Mouse (Mus musculus): ENCODE measurements around the gene Tnfrsf8.
A peak's percentile ranks its signal among the peaks of the same experiment; 100 is the strongest.

Gene Tnfrsf8

GRCm38 (mm10) chr4:145273923-145274322, 41.0 kb downstream of the Tnfrsf8 start:
- peak; percentile 51 to 73 for DNase-seq (ENCODE audit: inconsistent age in 2 of 2, low spot score in 1 of 2)

DNA sequence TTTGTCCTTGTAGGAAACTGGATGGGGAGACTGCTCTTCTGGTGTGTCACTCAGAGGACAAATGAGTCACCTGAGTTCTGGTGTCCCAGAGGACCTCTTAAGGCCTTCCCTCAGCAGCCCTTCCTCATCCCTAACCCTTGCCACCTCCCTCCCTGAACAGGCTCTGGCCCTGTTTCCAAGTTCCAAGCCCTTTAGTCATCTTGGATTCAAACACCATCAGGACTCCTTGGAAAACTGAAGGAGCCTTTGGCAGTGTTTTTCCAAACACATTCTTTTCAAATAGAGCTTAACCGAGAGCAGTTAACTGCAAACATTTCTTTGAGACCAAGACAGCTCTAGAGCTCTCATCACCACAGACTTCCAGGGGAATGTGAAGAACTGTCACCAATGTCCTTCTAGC, 42.2 kb downstream of the Tnfrsf8 start:
- DNase-seq (ENCODE audit: inconsistent age in 2 of 2, low spot score in 1 of 2) = peak; percentile 50 to 73

- DNase-seq (ENCODE audit: inconsistent age in 2 of 2, low spot score in 1 of 2) = no peak
Measured at GRCm38 (mm10) chr4:145271634-145272033, 43.3 kb downstream of the Tnfrsf8 start.

GRCm38 (mm10) chr4:145270136-145270535, 44.8 kb downstream of the Tnfrsf8 start:
- no peak for DNase-seq (ENCODE audit: inconsistent age in 2 of 2, low spot score in 1 of 2)

DNA sequence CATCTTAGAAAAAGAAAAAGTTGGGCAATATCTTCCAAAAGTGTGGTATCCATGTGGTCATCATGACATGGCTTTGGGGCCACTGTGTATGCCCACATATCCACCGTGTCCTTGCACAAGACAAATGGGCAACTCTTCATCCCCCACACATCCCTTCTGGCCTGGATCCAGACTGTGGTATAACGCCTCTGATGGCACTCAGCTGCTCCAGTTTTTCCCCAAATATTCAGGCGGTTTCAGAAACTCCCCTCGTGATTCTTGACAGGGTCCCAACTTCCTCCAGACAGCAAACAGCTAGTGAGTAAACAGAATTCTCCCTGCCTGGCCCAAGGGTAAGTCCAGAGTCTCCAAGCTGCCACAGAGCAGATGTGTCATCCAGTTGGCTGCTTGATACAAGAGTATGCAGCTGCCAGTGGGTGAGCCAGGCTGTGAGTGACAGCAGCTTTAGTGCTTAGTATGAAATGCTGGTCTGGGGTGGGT, 47.3 kb downstream of the Tnfrsf8 start:
- DNase-seq (ENCODE audit: inconsistent age in 2 of 2, low spot score in 1 of 2) = peak; percentile 53 to 81

- no peak for DNase-seq (ENCODE audit: inconsistent age in 2 of 2, low spot score in 1 of 2)
Measured at GRCm38 (mm10) chr4:145266505-145266904, 48.5 kb downstream of the Tnfrsf8 start.

DNA sequence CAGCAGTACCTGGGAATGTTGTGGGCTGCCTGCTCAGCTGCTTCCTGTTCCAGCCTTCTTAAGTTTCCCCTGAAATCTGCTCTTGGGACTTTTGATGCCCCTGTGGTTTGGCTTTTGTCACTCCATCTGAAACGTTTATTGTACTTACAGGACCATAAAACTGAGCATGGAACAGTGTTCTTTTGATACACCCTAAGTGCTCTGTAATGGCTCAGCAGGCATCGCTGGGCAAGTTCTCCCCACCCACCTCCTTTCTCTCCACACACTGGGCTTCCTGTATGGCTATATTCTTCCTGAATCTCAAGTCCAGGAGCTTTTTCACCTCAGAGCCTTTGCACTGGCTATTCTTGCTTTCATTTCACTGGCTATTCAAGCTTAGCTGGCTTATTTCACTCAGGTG, 50.2 kb downstream of the Tnfrsf8 start:
- no peak for DNase-seq (ENCODE audit: inconsistent age in 2 of 2, low spot score in 1 of 2)

DNA sequence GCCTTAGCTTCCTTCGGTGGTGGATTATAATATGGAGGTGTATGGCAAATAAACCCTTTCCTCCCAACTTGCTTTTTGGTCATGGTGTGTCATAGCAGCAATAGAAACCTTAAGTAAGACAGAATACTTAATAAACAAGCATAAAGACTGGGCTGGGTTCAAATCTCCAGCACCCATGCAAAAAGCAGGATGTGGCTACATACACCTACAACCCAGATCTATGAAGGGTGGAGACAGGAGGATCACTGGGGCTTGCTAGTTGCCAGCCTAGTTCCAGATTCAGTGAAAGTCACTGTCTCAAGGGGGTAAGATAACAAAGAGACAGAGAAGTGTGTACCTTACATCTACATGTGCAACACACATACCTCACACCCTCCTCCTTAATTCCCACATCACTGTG, 51.4 kb downstream of the Tnfrsf8 start:
- no peak for DNase-seq (ENCODE audit: inconsistent age in 2 of 2, low spot score in 1 of 2)

DNA sequence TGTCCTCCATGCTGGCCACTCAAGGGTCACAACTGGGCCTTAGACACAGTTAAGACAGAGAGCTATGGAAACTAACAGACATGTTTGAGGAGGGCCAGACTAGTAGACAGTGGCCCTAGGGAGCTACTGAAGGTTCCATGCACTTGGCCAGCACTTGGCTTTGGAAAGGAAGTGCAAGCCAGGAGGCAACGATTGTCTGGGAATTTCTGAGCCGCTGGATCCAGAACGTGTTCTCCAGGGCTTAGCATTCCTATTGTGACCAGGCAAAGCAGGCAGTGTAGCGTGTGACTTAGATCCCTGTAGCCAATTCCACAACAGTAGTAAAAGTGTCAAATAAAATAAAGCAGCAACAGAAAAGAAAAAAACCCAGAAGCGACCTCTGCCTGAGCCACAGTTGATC, 54.2 kb downstream of the Tnfrsf8 start:
- no peak for DNase-seq (ENCODE audit: inconsistent age in 2 of 2, low spot score in 1 of 2)

DNA sequence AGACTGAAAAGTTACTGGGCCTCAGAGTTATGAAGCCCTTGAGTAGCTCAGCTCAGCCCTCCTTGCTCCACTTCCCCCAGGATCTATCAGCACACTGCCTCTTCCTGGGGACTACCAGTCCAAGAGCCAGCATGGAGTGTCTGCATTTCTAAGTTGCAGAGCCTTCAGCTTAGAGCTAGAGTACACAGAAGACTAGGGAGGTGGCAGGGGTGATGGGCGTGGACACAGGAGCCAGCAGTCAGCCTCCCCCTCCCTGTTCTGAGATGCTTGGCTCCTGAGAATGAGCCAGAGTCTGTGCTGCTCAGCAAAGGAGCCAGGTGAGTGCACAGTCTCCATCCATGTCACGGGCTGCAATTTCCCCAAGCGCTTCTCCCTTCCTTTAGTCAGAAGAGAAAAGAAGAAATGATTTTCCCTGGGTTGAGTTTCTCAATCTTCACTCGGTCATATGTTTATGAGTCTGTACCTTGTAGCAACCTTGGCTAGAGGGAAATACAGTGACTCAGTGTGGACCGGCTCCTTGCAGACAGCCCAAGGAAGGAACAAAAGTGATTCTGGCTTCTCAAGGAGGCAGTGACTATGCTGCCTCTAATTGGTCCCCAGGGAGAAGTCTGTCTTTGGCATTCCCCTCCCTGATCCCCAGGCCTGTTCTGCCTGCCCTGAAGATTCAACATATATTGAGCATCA, 57.1 kb downstream of the Tnfrsf8 start:
- no peak for DNase-seq (ENCODE audit: inconsistent age in 2 of 2, low spot score in 1 of 2)

DNA sequence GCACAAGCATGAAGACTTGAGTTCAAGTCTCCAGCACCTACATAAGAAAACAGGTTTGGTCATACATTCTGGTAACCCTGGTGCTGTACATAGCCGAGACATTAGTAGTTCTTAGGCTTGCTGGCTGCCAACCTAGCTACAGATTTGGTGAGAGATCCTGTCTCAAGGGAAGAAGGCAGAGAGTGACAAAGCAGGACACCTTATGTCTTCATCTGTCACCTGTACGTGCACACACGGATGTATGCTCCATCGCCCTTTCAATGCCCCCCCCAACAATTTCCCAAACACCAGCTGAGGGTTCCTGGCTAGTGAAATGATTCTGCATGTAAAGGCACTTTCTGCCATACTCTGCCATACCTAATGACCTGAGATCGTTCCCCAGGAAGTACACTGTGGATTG, 58.8 kb downstream of the Tnfrsf8 start:
- no peak for DNase-seq (ENCODE audit: inconsistent age in 2 of 2, low spot score in 1 of 2)

GRCm38 (mm10) chr4:145254418-145254817, 60.5 kb downstream of the Tnfrsf8 start:
- DNase-seq (ENCODE audit: inconsistent age in 2 of 2, low spot score in 1 of 2) = peak in 1 of 2 experiments; percentile 54

GRCm38 (mm10) chr4:145252611-145253010, 62.4 kb downstream of the Tnfrsf8 start:
- DNase-seq (ENCODE audit: inconsistent age in 2 of 2, low spot score in 1 of 2) = no peak

DNA sequence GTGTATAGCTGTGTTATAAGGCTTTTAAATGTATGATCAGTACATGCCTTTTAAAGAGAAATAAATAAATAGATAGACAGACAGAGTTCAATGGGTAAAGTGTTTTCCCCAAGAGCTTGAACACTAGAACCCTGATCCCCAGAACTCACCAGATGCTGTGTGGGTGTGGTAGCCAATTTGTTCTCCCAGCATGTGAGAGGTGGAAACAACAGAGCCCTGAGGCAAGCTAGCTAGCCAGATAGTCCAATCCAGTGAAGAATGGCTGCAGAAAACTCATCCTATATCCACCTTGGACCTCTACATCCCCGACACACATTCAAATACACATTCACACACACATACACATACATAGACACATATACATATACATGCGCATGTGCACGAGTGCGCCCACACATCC, 63.4 kb downstream of the Tnfrsf8 start:
- DNase-seq (ENCODE audit: inconsistent age in 2 of 2, low spot score in 1 of 2) = no peak

DNA sequence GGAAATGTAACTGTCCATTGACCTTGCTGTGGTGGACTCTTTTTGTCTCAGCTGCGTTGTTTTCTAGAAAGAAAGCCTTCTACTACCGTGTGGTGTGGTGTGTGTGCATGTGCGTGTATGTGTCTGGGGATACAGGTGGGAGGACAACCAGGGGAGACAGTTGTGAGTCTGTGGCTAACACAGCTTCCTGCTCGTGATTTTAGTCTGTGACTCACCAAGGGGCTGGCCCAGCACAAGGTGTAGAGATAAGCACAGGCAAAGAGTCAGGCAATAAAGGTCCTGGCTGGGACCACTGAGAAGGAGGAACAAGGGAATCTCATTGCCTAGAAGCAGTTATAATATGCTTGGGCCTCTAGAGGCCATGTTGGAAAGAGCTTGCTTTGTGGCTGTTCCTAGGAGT, 65.0 kb downstream of the Tnfrsf8 start:
- no peak for DNase-seq (ENCODE audit: inconsistent age in 2 of 2, low spot score in 1 of 2)

- DNase-seq (ENCODE audit: inconsistent age in 2 of 2, low spot score in 1 of 2) = no peak
Measured at GRCm38 (mm10) chr4:145247556-145247955, 67.4 kb downstream of the Tnfrsf8 start.

DNA sequence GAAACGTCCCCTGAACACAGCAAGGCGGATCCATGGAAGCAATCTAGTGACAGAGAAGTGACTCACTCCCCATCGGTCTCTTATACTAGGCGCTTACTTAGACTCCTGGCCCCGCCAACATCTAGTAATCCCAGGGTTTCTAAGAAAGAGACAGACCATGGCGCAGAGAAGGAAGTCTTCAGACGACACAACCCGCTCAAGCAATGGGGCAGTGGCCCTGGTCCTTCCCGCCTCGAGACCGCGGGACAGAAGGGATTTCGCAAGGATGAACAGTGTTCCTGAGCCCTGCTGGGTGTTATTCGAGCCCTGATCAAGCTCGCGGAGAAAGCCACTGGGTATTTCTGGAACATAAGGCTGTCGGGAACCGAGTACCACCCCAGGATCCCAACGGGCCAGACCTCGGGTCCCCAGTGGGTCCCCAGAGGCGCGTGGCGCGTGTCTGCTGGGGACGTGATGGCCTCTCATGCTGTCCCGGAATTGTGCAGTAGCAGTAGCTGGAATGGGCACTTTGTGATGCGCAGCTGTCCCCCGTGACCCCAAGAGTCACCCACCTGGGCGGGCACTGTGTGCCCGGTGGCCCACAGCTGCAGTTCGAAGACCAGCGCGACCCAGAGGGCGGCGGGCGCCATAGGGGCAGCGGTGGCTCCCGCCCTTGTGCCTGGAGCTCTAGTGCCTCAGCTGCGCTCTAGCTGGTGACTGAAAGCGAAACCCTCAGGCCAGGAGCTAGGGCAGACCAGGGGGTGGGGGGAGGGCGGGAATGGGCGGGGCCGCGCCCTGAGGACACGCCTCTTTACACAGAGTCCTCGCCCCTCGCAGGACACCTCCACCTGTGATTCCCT, 68.6 kb downstream of the Tnfrsf8 start, which contains the start of gene Tnfrsf1b:
TSS of gene Tnfrsf1b (minus strand) at position 698 of the 839 bp plus-strand sequence.
- peak; percentile 73 to 86 for DNase-seq (ENCODE audit: inconsistent age in 2 of 2, low spot score in 1 of 2)

DNA sequence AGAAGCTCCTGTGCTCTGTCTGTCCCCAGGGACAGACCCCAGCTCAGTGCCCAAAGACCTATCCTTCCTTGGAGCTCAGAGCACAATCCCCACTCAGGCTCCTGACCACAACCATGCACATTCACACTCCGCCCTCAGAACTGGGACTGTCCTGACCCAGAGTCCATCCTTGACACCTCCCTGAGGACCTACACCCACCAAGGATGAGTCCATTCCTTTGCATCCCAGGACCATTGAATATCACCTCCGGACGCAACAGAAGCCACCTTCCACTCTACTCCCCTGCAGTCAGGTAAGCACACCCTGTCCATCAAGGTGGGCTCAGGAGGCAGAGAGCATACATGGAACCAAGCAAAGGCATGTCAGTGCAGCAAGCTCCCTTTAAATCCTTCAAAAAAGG, 69.4 kb downstream of the Tnfrsf8 start:
- DNase-seq (ENCODE audit: inconsistent age in 2 of 2, low spot score in 1 of 2) = peak in 1 of 2 experiments; percentile 30

DNA sequence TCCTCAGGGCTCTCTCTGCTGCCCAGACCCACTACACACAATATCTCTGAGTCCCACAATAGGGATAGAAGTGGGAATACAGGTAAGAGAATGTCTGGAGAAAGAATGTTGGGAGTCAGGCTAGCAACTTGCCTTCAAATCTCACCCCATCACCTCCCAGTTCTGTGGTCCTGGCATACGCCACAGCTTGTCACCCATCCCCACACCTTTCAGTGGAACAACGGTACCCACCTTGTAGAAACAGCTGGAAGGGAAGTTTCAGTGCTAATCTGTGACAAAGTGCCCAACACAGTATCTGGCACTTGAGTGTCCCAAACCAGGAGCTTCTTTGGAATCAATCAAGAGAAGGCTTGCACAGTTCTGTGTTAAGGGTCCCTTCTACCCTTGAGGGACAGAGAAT, 70.3 kb downstream of the Tnfrsf8 start:
- DNase-seq (ENCODE audit: inconsistent age in 2 of 2, low spot score in 1 of 2) = no peak

DNA sequence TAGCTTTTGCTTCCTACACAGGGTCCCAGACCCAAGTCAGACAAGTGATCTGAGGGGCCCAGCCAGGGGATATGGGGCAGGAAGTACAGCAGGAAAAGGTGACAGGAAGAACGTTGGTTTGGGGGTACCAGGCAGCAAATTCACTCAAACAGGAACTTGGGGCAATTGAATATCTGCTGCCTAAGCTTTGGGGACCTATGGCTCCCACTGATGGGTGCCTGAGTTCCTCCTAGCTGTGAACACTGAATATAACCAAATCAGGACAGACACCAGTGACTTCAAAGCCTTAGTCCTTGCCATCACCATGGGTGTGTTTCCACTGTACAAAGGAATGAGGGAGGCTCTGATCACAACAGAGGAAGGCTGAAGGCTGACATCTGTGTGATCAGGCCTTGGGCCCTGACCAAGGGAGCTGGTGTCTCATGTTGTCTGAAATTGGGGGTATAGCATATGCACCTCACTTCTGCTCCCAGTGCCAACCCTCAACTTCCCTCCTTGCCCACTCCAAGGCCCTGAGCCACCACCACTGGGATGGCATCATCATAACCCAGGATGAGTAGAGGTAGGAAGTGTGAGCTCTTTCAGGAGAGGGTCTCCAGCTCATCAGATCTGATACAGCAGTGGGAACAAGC, 72.1 kb downstream of the Tnfrsf8 start:
- no peak for DNase-seq (ENCODE audit: inconsistent age in 2 of 2, low spot score in 1 of 2)

DNA sequence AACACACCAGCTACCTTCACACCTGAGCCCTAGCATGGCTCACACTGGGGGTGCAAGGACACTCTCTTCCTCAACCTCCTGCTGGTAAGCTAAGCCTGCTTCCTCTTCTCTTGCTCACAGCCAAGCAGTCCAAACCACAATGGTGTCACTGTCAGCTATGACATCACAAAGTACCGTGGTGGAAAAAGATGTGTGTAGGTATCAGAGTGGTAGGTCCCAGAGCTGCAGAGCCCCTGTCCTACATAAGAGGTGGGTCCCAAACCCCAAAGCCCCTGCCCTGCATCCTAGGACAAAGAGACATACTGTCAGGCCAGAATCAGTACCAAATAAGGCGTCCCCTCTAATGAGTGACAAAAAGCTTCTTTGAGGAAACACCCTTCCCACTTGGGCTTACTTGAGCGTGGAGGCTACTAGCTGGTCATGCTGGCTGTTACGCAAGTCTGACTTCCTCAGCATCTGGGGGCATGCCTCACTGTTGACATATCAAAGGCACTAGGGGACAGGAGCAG, 74.2 kb downstream of the Tnfrsf8 start:
- peak; percentile 29 to 57 for DNase-seq (ENCODE audit: inconsistent age in 2 of 2, low spot score in 1 of 2)

Data from adrenal gland, adult (tissue).